In the genomic region with DNA sequence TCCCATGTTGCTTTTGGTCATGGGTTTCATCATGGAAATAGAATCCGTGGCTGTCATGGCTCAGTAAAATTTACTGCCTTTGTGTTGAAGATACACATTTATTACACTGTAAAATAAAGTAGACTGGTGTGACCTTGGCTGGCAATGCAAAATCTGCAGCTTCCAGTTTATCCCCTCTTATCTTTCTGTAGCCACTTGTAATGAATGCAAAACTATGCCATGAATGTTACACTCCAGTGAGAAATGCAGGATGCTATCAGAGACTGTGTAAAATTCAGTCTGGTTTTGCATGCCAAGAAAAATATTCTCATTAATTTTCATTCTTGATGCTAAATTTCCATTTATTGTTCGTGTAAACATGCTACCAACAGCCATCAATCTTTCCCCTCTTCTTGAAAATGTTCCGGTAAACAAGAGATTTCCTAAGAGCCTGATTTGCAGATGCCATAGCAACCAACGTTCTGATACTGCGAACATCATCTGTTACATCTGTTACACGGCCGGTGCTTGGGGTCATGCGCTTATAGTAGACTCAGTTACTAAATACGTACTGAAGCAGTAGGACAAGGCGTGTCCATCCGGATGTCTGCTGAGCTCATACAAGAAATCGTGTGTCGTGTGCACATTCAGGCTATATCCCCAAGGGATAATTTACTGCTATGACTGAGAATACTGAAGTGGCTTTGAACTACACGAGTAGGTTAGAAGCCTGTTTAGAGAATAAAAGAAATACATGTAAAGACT, we compare ENCODE assay signal across 9 mouse cellular contexts.
A peak's percentile ranks its signal among the peaks of the same experiment; 100 is the strongest.
DNase-seq lines count a peak whose midpoint lies in the region; ATAC-seq and TF ChIP-seq lines count a peak whose summit lies in the region.
"Had no signal": no experiment of that assay in that cellular context is flagged by ENCODE, and none has a peak within 500 bp of the region (broad histone marks: within the 10 kb centered on the region; RNA-seq: fewer than 3 reads in every experiment).

No protein-coding gene starts in this region.

- intact Hi-C loops in heart, postnatal 10 days (cut with DNase I): no loop called here

- H3K4me3 ChIP-seq in forebrain, embryonic 13.5 days: no peak overlapping the region
- H3K4me3 ChIP-seq in forebrain, embryonic 12.5 days (replicated peaks): no peak overlapping the region
- H3K4me3 ChIP-seq in lung, postnatal 0 days (ENCODE audit: low read depth, low read length): no peak overlapping the region
- H3K4me3 ChIP-seq: limb, embryonic 15.5 days had no signal

- no peaks in the 10 kb centered on the region for H3K36me3 ChIP-seq in forebrain, embryonic 13.5 days (ENCODE audit: poor library complexity, severe bottlenecking)
- no peaks in the 10 kb centered on the region for H3K36me3 ChIP-seq in forebrain, embryonic 12.5 days (replicated peaks)
- H3K36me3 ChIP-seq in lung, postnatal 0 days (ENCODE audit: insufficient read depth, low read length): no peaks in the 10 kb centered on the region
- H3K36me3 ChIP-seq: limb, embryonic 15.5 days had no signal

- 0 out of 2 replicates have a peak, but pooled peaks have one; percentile 27 for ATAC-seq in forebrain, embryonic 13.5 days
- no peak for ATAC-seq in forebrain, embryonic 12.5 days (ENCODE audit: low FRiP score)
- peak; percentile 54 for ATAC-seq in lung, postnatal 0 days

- no peaks in the 10 kb centered on the region for H3K9me3 ChIP-seq in forebrain, embryonic 13.5 days (replicated peaks)
- no peaks in the 10 kb centered on the region for H3K9me3 ChIP-seq in forebrain, embryonic 12.5 days
- no peaks in the 10 kb centered on the region for H3K9me3 ChIP-seq in lung, postnatal 0 days (ENCODE audit: low read length)
- H3K9me3 ChIP-seq: limb, embryonic 15.5 days had no signal

- TF ChIP-seq EP300 in lung, postnatal 0 days (IDR thresholded peaks at IDR 0.05): peak; percentile 48

- TF ChIP-seq CTCF in lung, postnatal 0 days (IDR thresholded peaks at IDR 0.05): no peak

- no peak overlapping the region for H3K27ac ChIP-seq in forebrain, embryonic 13.5 days
- no peak overlapping the region for H3K27ac ChIP-seq in forebrain, embryonic 12.5 days
- H3K27ac ChIP-seq in lung, postnatal 0 days (ENCODE audit: low read length): no peak overlapping the region
- H3K27ac ChIP-seq: limb, embryonic 15.5 days had no signal

- H3K4me1 ChIP-seq in forebrain, embryonic 13.5 days: no peaks in the 10 kb centered on the region
- no peaks in the 10 kb centered on the region for H3K4me1 ChIP-seq in forebrain, embryonic 12.5 days
- H3K4me1 ChIP-seq in lung, postnatal 0 days (ENCODE audit: insufficient read depth, low read depth, low read length): no peaks in the 10 kb centered on the region
- H3K4me1 ChIP-seq: limb, embryonic 15.5 days had no signal

- H3K27me3 ChIP-seq in forebrain, embryonic 13.5 days: no peaks in the 10 kb centered on the region
- H3K27me3 ChIP-seq in forebrain, embryonic 12.5 days: no peaks in the 10 kb centered on the region
- H3K27me3 ChIP-seq in lung, postnatal 0 days (replicated peaks; ENCODE audit: insufficient read depth, low read length): no peaks in the 10 kb centered on the region
- H3K27me3 ChIP-seq: limb, embryonic 15.5 days had no signal

- no peak overlapping the region for H3K4me2 ChIP-seq in forebrain, embryonic 13.5 days
- no peak overlapping the region for H3K4me2 ChIP-seq in forebrain, embryonic 12.5 days
- no peak overlapping the region for H3K4me2 ChIP-seq in lung, postnatal 0 days (replicated peaks; ENCODE audit: low read depth, low read length)
- H3K4me2 ChIP-seq: limb, embryonic 15.5 days had no signal

- WGBS in forebrain, embryonic 13.5 days: 87% methylated on average over 14 of the region's 14 CpGs
- 87% methylated on average over 14 of the region's 14 CpGs for WGBS in forebrain, embryonic 12.5 days
- 58% methylated on average over 14 of the region's 14 CpGs for WGBS in lung, postnatal 0 days

- DNase-seq in lung, postnatal 0 days (ENCODE audit: low spot score): peak; percentile 30
- DNase-seq in lung, postnatal 25 days (ENCODE audit: low spot score): no peak
- peak; percentile 34 to 37 for DNase-seq in heart, postnatal 10 days
- DNase-seq in layer of hippocampus, postnatal 14 days (ENCODE audit: low spot score in 2 of 2): peak; percentile 12 to 17
- no peak for DNase-seq in frontal cortex, postnatal 25 days (ENCODE audit: low spot score in 2 of 2)
- no peak for DNase-seq in spleen, adult 12 weeks (ENCODE audit: low spot score)

- H3K9ac ChIP-seq in forebrain, embryonic 13.5 days: no peak overlapping the region
- no peak overlapping the region for H3K9ac ChIP-seq in forebrain, embryonic 12.5 days
- H3K9ac ChIP-seq in lung, postnatal 0 days (replicated peaks; ENCODE audit: low read depth): no peak overlapping the region
- H3K9ac ChIP-seq: limb, embryonic 15.5 days had no signal

Comparison
In these comparisons a context has a peak if more than half of its experiments do, and no peak if none do; other contexts are left out.
1. DNase-seq: peak in lung, postnatal 0 days (single experiment), heart, postnatal 10 days (2 of 2) and layer of hippocampus, postnatal 14 days (2 of 2); none in lung, postnatal 25 days (single experiment), frontal cortex, postnatal 25 days (0 of 2) and spleen, adult 12 weeks (single experiment).